Mouse (Mus musculus) spleen, adult 2 months (tissue): ENCODE data around the gene Pusl1.

Source experiments
- CTCF ChIP-seq: fragments of 200-500 bp; IDR thresholded peaks from 2 replicates; pipeline ENCODE4 v1.5.1; 2011; ENCODE audit warnings: mild to moderate bottlenecking, inconsistent platforms; ENCODE audit not compliant: insufficient read depth, insufficient read length, insufficient replicate concordance; ENCODE audit errors: extremely low read depth
- POLR2A ChIP-seq: fragments of 200-500 bp; IDR thresholded peaks from 2 replicates; pipeline ENCODE4 v1.6.1; 2011; ENCODE audit warnings: low read depth, low read length, inconsistent platforms

- TF ChIP-seq CTCF: no peak
- TF ChIP-seq POLR2A: no peak
Measured at GRCm38 (mm10) chr4:155886330-155886729, 5.3 kb downstream of the Pusl1 start.
